Comparison of ENCODE assay signal across 23 mouse cellular contexts in the genomic region with DNA sequence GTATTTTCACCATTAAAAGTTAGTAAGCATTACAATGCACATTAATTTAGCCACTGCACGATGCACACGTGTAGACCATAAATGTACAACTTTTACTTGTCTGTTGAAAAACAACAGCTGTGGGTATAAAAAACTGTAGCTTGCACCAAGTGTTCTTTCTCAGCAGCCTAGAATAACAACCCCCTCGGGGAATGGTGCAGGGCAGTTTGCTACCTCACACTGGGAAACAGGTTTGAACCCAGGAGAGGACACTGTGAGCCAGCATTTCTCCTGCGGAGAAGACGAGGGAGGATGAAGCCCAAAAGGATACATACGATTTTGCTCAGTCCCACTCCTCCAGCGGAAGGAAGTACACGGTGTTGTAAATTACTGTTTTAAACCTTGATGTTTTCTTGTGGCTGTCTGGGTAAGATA.
DNase-seq lines count a peak whose midpoint lies in the region; ATAC-seq and TF ChIP-seq lines count a peak whose summit lies in the region.
"Had no signal": no experiment of that assay in that cellular context is flagged by ENCODE, and none has a peak within 500 bp of the region (broad histone marks: within the 10 kb centered on the region; RNA-seq: fewer than 3 reads in every experiment).

No protein-coding gene starts in this region.

- no peak; the same call in 1 of the 2 replicates for ATAC-seq in kidney, postnatal 0 days (replicated peaks; ENCODE audit: low FRiP score, low read depth)
- peak; percentile 32 to 69; a peak in 2 of 4 replicates for ATAC-seq in hematopoietic stem cell, adult 5-6 weeks (replicated peaks in 1 of 2; ENCODE audit: insufficient read depth in 1 of 2, low FRiP score in 2 of 2, low TSS enrichment in 1 of 2, low read depth in 1 of 2, poor library complexity in 2 of 2, severe bottlenecking in 2 of 2)
- ATAC-seq: forebrain, embryonic 13.5 days; midbrain, embryonic 13.5 days; Patski had no signal

- H3K27me3 ChIP-seq in kidney, postnatal 0 days (ENCODE audit: insufficient read depth, low read length), result no peaks in the 10 kb centered on the region
- H3K27me3 ChIP-seq in testis, adult 2 months (ENCODE audit: control insufficient read depth, insufficient read depth, low read length), result no peaks in the 10 kb centered on the region
- H3K27me3 ChIP-seq: forebrain, embryonic 13.5 days; liver, embryonic 13.5 days; lung, embryonic 15.5 days; midbrain, embryonic 13.5 days; neural tube, embryonic 13.5 days; Patski; stomach, embryonic 15.5 days had no signal

- H3K9me3 ChIP-seq in kidney, postnatal 0 days (replicated peaks; ENCODE audit: low read length), result no peaks in the 10 kb centered on the region
- H3K9me3 ChIP-seq: forebrain, embryonic 13.5 days; liver, embryonic 13.5 days; lung, embryonic 15.5 days; midbrain, embryonic 13.5 days; neural tube, embryonic 13.5 days; stomach, embryonic 15.5 days had no signal

- 35% methylated on average over 8 of the region's 8 CpGs for WGBS in kidney, postnatal 0 days

- peak; percentile 72 for DNase-seq in kidney, postnatal 0 days (ENCODE audit: low spot score)
- no peak for DNase-seq in kidney, postnatal 10 days
- no peak for DNase-seq in testis, postnatal 14 days (ENCODE audit: low spot score)
- no peak for DNase-seq in ovary, postnatal 14 days (ENCODE audit: low spot score)
- DNase-seq in thymus, postnatal 10 days (ENCODE audit: low spot score in 2 of 2), result no peak
- DNase-seq: adrenal gland, adult 8-10 months; cerebellum, adult 9-10 months; gastrocnemius, adult 2 months; heart, postnatal 10 days; left cerebral cortex, postnatal 4 days; liver, embryonic 13.5 days; right cerebral cortex, postnatal 14 days; thymus, postnatal 25 days had no signal

- no peak overlapping the region for H3K9ac ChIP-seq in kidney, postnatal 0 days (ENCODE audit: low read depth, low read length)
- H3K9ac ChIP-seq: forebrain, embryonic 13.5 days; hindbrain, embryonic 14.5 days; liver, embryonic 13.5 days; lung, embryonic 15.5 days; midbrain, embryonic 13.5 days; neural tube, embryonic 13.5 days; stomach, embryonic 15.5 days had no signal

- TF ChIP-seq POLR2A in testis, adult 2 months (IDR thresholded peaks at IDR 0.05; ENCODE audit: control insufficient read depth, low read depth, low read length), result no peak

- H3K4me3 ChIP-seq in kidney, postnatal 0 days (replicated peaks; ENCODE audit: low read depth, low read length), result no peak overlapping the region
- peak overlapping the region; percentile 79 for H3K4me3 ChIP-seq in testis, adult 2 months (ENCODE audit: control insufficient read depth, low read depth, low read length)
- H3K4me3 ChIP-seq: forebrain, embryonic 13.5 days; gastrocnemius, adult 2 months; liver, embryonic 13.5 days; lung, embryonic 15.5 days; midbrain, embryonic 13.5 days; neural tube, embryonic 13.5 days; stomach, embryonic 15.5 days had no signal

- no peak overlapping the region for H3K4me2 ChIP-seq in kidney, postnatal 0 days (ENCODE audit: low read length)
- H3K4me2 ChIP-seq: forebrain, embryonic 13.5 days; heart, embryonic 11.5 days; hindbrain, embryonic 14.5 days; liver, embryonic 13.5 days; lung, embryonic 15.5 days; midbrain, embryonic 13.5 days; neural tube, embryonic 13.5 days; stomach, embryonic 15.5 days had no signal

- no peaks in the 10 kb centered on the region for H3K36me3 ChIP-seq in kidney, postnatal 0 days (ENCODE audit: insufficient read depth, low read length)
- H3K36me3 ChIP-seq in testis, adult 2 months (ENCODE audit: control insufficient read depth, insufficient read depth, low read length), result no peaks in the 10 kb centered on the region
- H3K36me3 ChIP-seq: liver, embryonic 13.5 days; lung, embryonic 15.5 days; midbrain, embryonic 13.5 days; neural tube, embryonic 13.5 days; stomach, embryonic 15.5 days had no signal

- TF ChIP-seq CTCF in kidney, postnatal 0 days (IDR thresholded peaks at IDR 0.05; ENCODE audit: low read depth), result no peak
- TF ChIP-seq CTCF in testis, adult 2 months (IDR thresholded peaks at IDR 0.05; ENCODE audit: control insufficient read depth, insufficient read depth, insufficient replicate concordance, low read depth, low read length), result no peak

- H3K4me1 ChIP-seq in kidney, postnatal 0 days (replicated peaks; ENCODE audit: insufficient read depth, low read length), result no peaks in the 10 kb centered on the region
- H3K4me1 ChIP-seq in testis, adult 2 months (ENCODE audit: control insufficient read depth, insufficient read depth, low read length), result peaks cover 8% of the 10 kb centered on the region; the same call in 1 of the 2 replicates
- H3K4me1 ChIP-seq: forebrain, embryonic 13.5 days; liver, embryonic 13.5 days; stomach, embryonic 15.5 days had no signal

- H3K27ac ChIP-seq in kidney, postnatal 0 days, result no peak overlapping the region
- no peak overlapping the region for H3K27ac ChIP-seq in testis, adult 2 months (ENCODE audit: control insufficient read depth, insufficient read depth, low read depth, low read length)
- H3K27ac ChIP-seq: forebrain, embryonic 13.5 days; gastrocnemius, adult 2 months; hindbrain, embryonic 14.5 days; liver, embryonic 13.5 days; lung, embryonic 15.5 days; midbrain, embryonic 13.5 days; neural tube, embryonic 13.5 days; stomach, embryonic 15.5 days had no signal
